Mouse (Mus musculus): ENCODE results near the gene Foxl1.

GRCm38 (mm10) chr8:121176291-121176690 lies 48.6 kb downstream of the Foxl1 start:
- no peak for TF ChIP-seq POLR2A (IDR thresholded peaks at IDR 0.05; ENCODE audit: borderline replicate concordance, control insufficient read depth, low read depth, low read length)
- no peak for TF ChIP-seq CTCF (IDR thresholded peaks at IDR 0.05; ENCODE audit: control insufficient read depth, insufficient read depth, low read length)
